Mouse (Mus musculus) liver, embryonic 14.5 days (tissue): ENCODE data around the gene Usp24.

Experiments used
- CTCF ChIP-seq: IDR thresholded peaks from 2 replicates; pipeline ENCODE4 v1.5.1; 2016; ENCODE audit warnings: antibody characterized with exemption, low read depth, control low read depth
- EP300 ChIP-seq: IDR thresholded peaks from 2 replicates; pipeline ENCODE4 v1.6.1; 2016; ENCODE audit warnings: antibody characterized with exemption, low read depth

GRCm38 (mm10) chr4:106328704-106329103, 12.7 kb downstream of the Usp24 start:
- TF ChIP-seq CTCF, result no peak
- no peak for TF ChIP-seq EP300
